ENCODE assay signal across 9 mouse cellular contexts in genomic region chr4:57607247-57607942, GRCm38 (mm10). TPM values are rescaled to one million over a fixed set of nuclear protein-coding genes. Genes with fewer than 3 reads are reported as not detected.
DNase-seq lines count a peak whose midpoint lies in the region; ATAC-seq and TF ChIP-seq lines count a peak whose summit lies in the region.
"Had no signal": no experiment of that assay in that cellular context is flagged by ENCODE, and none has a peak within 500 bp of the region (broad histone marks: within the 10 kb centered on the region; RNA-seq: fewer than 3 reads in every experiment).

No protein-coding gene starts in this region.

- no peak for TF ChIP-seq EP300 in CH12.LX (IDR thresholded peaks at IDR 0.05; ENCODE audit: low read length)

- H3K9ac ChIP-seq in CH12.LX (ENCODE audit: insufficient read depth, low read depth), result no peak overlapping the region
- H3K9ac ChIP-seq in heart, embryonic 13.5 days, result peak overlapping the region; percentile 60
- 0 out of 2 replicates have a peak overlapping the region, but pooled peaks have one; percentile 31 for H3K9ac ChIP-seq in kidney, embryonic 16.5 days (replicated peaks; ENCODE audit: low read length)
- no peak overlapping the region for H3K9ac ChIP-seq in limb, embryonic 15.5 days
- H3K9ac ChIP-seq in neural tube, embryonic 13.5 days, result no peak overlapping the region; the same call in 1 of the 2 replicates

- H3K79me2 ChIP-seq in CH12.LX (replicated peaks; ENCODE audit: control insufficient read depth, extremely low read depth, insufficient read depth, poor library complexity, severe bottlenecking), result no peaks in the 10 kb centered on the region

- ATAC-seq in heart, embryonic 13.5 days (ENCODE audit: extremely low read depth, insufficient number of reproducible peaks, low FRiP score, low TSS enrichment), result no peak
- ATAC-seq in kidney, embryonic 16.5 days (ENCODE audit: low FRiP score, low TSS enrichment), result peak; percentile 43; the same call in 1 of the 2 replicates
- ATAC-seq in limb, embryonic 15.5 days (ENCODE audit: insufficient number of reproducible peaks, low FRiP score, low TSS enrichment, low read depth), result peak; percentile 77; the same call in 1 of the 2 replicates
- peak; percentile 76; the same call in 1 of the 2 replicates for ATAC-seq in neural tube, embryonic 13.5 days (ENCODE audit: low read depth)

- 39% methylated on average over 22 of the region's 22 CpGs for WGBS in forebrain, embryonic 10.5 days
- WGBS in heart, embryonic 13.5 days, result 36% methylated on average over 22 of the region's 22 CpGs
- WGBS in kidney, embryonic 16.5 days, result 31% methylated on average over 22 of the region's 22 CpGs
- 16% methylated on average over 22 of the region's 22 CpGs for WGBS in limb, embryonic 15.5 days
- 44% methylated on average over 22 of the region's 22 CpGs for WGBS in neural tube, embryonic 13.5 days

- H3K4me2 ChIP-seq in CH12.LX (ENCODE audit: insufficient read depth, low read depth, poor library complexity, severe bottlenecking), result no peak overlapping the region
- peak overlapping the region; percentile 54 for H3K4me2 ChIP-seq in heart, embryonic 13.5 days
- peak overlapping the region; percentile 38 for H3K4me2 ChIP-seq in kidney, embryonic 16.5 days (replicated peaks; ENCODE audit: low read depth, low read length)
- H3K4me2 ChIP-seq in limb, embryonic 15.5 days, result peak overlapping the region; percentile 44
- H3K4me2 ChIP-seq in neural tube, embryonic 13.5 days, result peak overlapping the region; percentile 34

- H3K36me3 ChIP-seq in CH12.LX (replicated peaks in 1 of 2; ENCODE audit: control insufficient read depth in 1 of 2, insufficient read depth in 1 of 2, low read length in 1 of 2), result no peaks in the 10 kb centered on the region
- H3K36me3 ChIP-seq in forebrain, embryonic 10.5 days (replicated peaks), result no peaks in the 10 kb centered on the region
- H3K36me3 ChIP-seq in heart, embryonic 13.5 days, result peaks cover 9% of the 10 kb centered on the region; the same call in 1 of the 2 replicates
- H3K36me3 ChIP-seq in kidney, embryonic 16.5 days (ENCODE audit: insufficient read depth, low read length), result no peaks in the 10 kb centered on the region
- H3K36me3 ChIP-seq in limb, embryonic 15.5 days, result no peaks in the 10 kb centered on the region
- H3K36me3 ChIP-seq in neural tube, embryonic 13.5 days, result no peaks in the 10 kb centered on the region

- H3K27me3 ChIP-seq in CH12.LX (replicated peaks), result peaks cover 3% of the 10 kb centered on the region
- no peaks in the 10 kb centered on the region for H3K27me3 ChIP-seq in forebrain, embryonic 10.5 days (ENCODE audit: poor library complexity, severe bottlenecking)
- H3K27me3 ChIP-seq in heart, embryonic 13.5 days (replicated peaks), result no peaks in the 10 kb centered on the region
- 0 out of 2 replicates have a peak, but pooled peaks cover 3% of the 10 kb centered on the region for H3K27me3 ChIP-seq in kidney, embryonic 16.5 days (ENCODE audit: insufficient read depth, low read length)
- no peaks in the 10 kb centered on the region for H3K27me3 ChIP-seq in limb, embryonic 15.5 days
- no peaks in the 10 kb centered on the region for H3K27me3 ChIP-seq in neural tube, embryonic 13.5 days

- H3K9me3 ChIP-seq in CH12.LX (replicated peaks; ENCODE audit: low read length), result no peaks in the 10 kb centered on the region
- H3K9me3 ChIP-seq in forebrain, embryonic 10.5 days, result no peaks in the 10 kb centered on the region
- H3K9me3 ChIP-seq in heart, embryonic 13.5 days, result no peaks in the 10 kb centered on the region
- H3K9me3 ChIP-seq in kidney, embryonic 16.5 days (ENCODE audit: low read length), result no peaks in the 10 kb centered on the region
- H3K9me3 ChIP-seq in limb, embryonic 15.5 days, result no peaks in the 10 kb centered on the region
- H3K9me3 ChIP-seq in neural tube, embryonic 13.5 days, result no peaks in the 10 kb centered on the region

- H3K27ac ChIP-seq in CH12.LX (ENCODE audit: insufficient read depth, low read depth), result no peak overlapping the region
- H3K27ac ChIP-seq in brown adipose tissue, adult 24 weeks (replicated peaks; ENCODE audit: low read depth, low read length), result peak overlapping the region; percentile 82
- 0 out of 2 replicates have a peak overlapping the region, but pooled peaks have one; percentile 8 for H3K27ac ChIP-seq in forebrain, embryonic 10.5 days
- H3K27ac ChIP-seq in heart, embryonic 13.5 days (replicated peaks), result peak overlapping the region; percentile 84
- H3K27ac ChIP-seq in kidney, embryonic 16.5 days (ENCODE audit: low read length), result peak overlapping the region; percentile 13; the same call in 1 of the 2 replicates
- peak overlapping the region; percentile 48 for H3K27ac ChIP-seq in limb, embryonic 15.5 days
- peak overlapping the region; percentile 29 for H3K27ac ChIP-seq in neural tube, embryonic 13.5 days (replicated peaks)

- TF ChIP-seq CTCF in CH12.LX (conservative IDR thresholded peaks at IDR 0.05 in 1 of 2, IDR thresholded peaks at IDR 0.05 in 1 of 2; ENCODE audit: low read depth in 2 of 2, low read length in 2 of 2), result peak; percentile 29 to 80; a peak in 3 of 4 replicates

- peak; percentile 76 for TF ChIP-seq RAD21 in CH12.LX (IDR thresholded peaks at IDR 0.05; ENCODE audit: low read depth, low read length)

- DNase-seq in CH12.LX (ENCODE audit: extremely low read depth), result peak; percentile 61
- peak; percentile 81 for DNase-seq in forebrain, embryonic 10.5 days (ENCODE audit: extremely low spot score, low spot score)
- peak; percentile 54 for DNase-seq in thymus, postnatal 0 days (ENCODE audit: low spot score)

- no peak for TF ChIP-seq POLR2A in CH12.LX (IDR thresholded peaks at IDR 0.05; ENCODE audit: low read depth, low read length)

- H3K4me3 ChIP-seq in CH12.LX (replicated peaks in 1 of 3; ENCODE audit: low read depth in 2 of 3, low read length in 2 of 3, poor library complexity in 1 of 3), result no peak overlapping the region
- peak overlapping the region; percentile 30 for H3K4me3 ChIP-seq in brown adipose tissue, adult 24 weeks (ENCODE audit: insufficient read depth, low read depth, low read length)
- H3K4me3 ChIP-seq in forebrain, embryonic 10.5 days, result no peak overlapping the region
- no peak overlapping the region for H3K4me3 ChIP-seq in heart, embryonic 13.5 days
- H3K4me3 ChIP-seq in kidney, embryonic 16.5 days (ENCODE audit: low read length), result peak overlapping the region; percentile 5; the same call in 1 of the 2 replicates
- peak overlapping the region; percentile 30 for H3K4me3 ChIP-seq in limb, embryonic 15.5 days
- no peak overlapping the region for H3K4me3 ChIP-seq in neural tube, embryonic 13.5 days
- H3K4me3 ChIP-seq: erythroblast, embryonic 14.5 days had no signal

- in situ Hi-C loops in CH12.LX (cut with MboI; ENCODE audit: low pct_ligation_motif_present, low pct_unique_long_range_greater_than_20kb, low sequenced_read_pairs), result loop anchor here (25.0 kb wide), 1 partner anchor 145 kb away; no protein-coding TSS in a partner anchor

- H3K4me1 ChIP-seq in CH12.LX (ENCODE audit: control insufficient read depth in 1 of 2, insufficient read depth in 2 of 2), result no peaks in the 10 kb centered on the region
- no peaks in the 10 kb centered on the region; the same call in 1 of the 2 replicates for H3K4me1 ChIP-seq in brown adipose tissue, adult 24 weeks (ENCODE audit: control insufficient read depth, insufficient read depth, insufficient read length, low read length)
- peaks cover 9% of the 10 kb centered on the region for H3K4me1 ChIP-seq in forebrain, embryonic 10.5 days
- peaks cover 83% of the 10 kb centered on the region for H3K4me1 ChIP-seq in heart, embryonic 13.5 days
- 0 out of 2 replicates have a peak, but pooled peaks cover 7% of the 10 kb centered on the region for H3K4me1 ChIP-seq in kidney, embryonic 16.5 days (ENCODE audit: insufficient read depth, low read length)
- H3K4me1 ChIP-seq in limb, embryonic 15.5 days, result peaks cover 43% of the 10 kb centered on the region
- H3K4me1 ChIP-seq in neural tube, embryonic 13.5 days (replicated peaks), result peaks cover 4% of the 10 kb centered on the region; the same call in 1 of the 2 replicates

- dilution Hi-C loops in CH12.LX (cut with MboI; ENCODE audit: extremely low pct_ligation_motif_present, extremely low pct_unique_long_range_greater_than_20kb, low sequenced_read_pairs), result no loop called here

TF ChIP-seq in CH12.LX, 34 proteins besides CTCF, POLR2A, EP300 and RAD21:
- TF ChIP-seq SIN3A (IDR thresholded peaks at IDR 0.05; ENCODE audit: low read length) (no peak), MEF2A (IDR thresholded peaks at IDR 0.05; ENCODE audit: borderline replicate concordance, low read depth, low read length) (no peak), TBP (conservative IDR thresholded peaks at IDR 0.05; ENCODE audit: low read depth, low read length) (no peak), USF2 (conservative IDR thresholded peaks at IDR 0.05; ENCODE audit: low read depth, low read length) (no peak), ZMIZ1 (IDR thresholded peaks at IDR 0.05; ENCODE audit: low read depth, low read length) (no peak), RCOR1 (conservative IDR thresholded peaks at IDR 0.05; ENCODE audit: low read depth, low read length) (no peak), MYC (IDR thresholded peaks at IDR 0.05; ENCODE audit: low read depth, low read length) (no peak), ETS1 (conservative IDR thresholded peaks at IDR 0.05; ENCODE audit: low read depth, low read length) (no peak), SMC3 (IDR thresholded peaks at IDR 0.05; ENCODE audit: low read depth, low read length) (peak; percentile 71), ZC3H11A (IDR thresholded peaks at IDR 0.05; ENCODE audit: low read depth, low read length) (peak; percentile 7; the same call in 1 of the 2 replicates), IRF4 (IDR thresholded peaks at IDR 0.05; ENCODE audit: low read depth, low read length) (no peak), UBTF (IDR thresholded peaks at IDR 0.05; ENCODE audit: low read depth, low read length) (no peak), GABPA (IDR thresholded peaks at IDR 0.05; ENCODE audit: insufficient replicate concordance, low read depth, low read length) (no peak), E2F4 (IDR thresholded peaks at IDR 0.05; ENCODE audit: insufficient replicate concordance, low read depth, low read length) (no peak)
TF ChIP-seq in CH12.LX: peak in this region for 2.

RNA-seq across cellular contexts. Expression of gene Pakap, which starts 39.4 kb away (rescaled TPM):
- total RNA-seq in CH12.LX (2012; rRNA removed), result not detected in 2 replicates
- 0.08 TPM in 1 of 2 replicates, not detected in the other for total RNA-seq in CH12.LX (2014; rRNA removed)
- polyA plus RNA-seq in CH12.LX (2012; ENCODE audit: insufficient read length, low read depth), result 0.07 and 0.14 TPM in 2 replicates
- 11.4 and 30.1 TPM in 2 replicates for polyA plus RNA-seq in brown adipose tissue, adult 24 weeks (2012; ENCODE audit: insufficient read depth, insufficient read length, missing spikeins)
- 17.5 and 22.6 TPM in 2 replicates for polyA plus RNA-seq in forebrain, embryonic 10.5 days (2016; fragmentation: Nextera tagmentation; extraction: Ambion mirVana)
- polyA plus RNA-seq in heart, embryonic 13.5 days (2015; fragmentation: Nextera tagmentation; extraction: Ambion mirVana), result 49.3 and 52.6 TPM in 2 replicates
- 21.4 and 21.8 TPM in 2 replicates for polyA plus RNA-seq in kidney, embryonic 16.5 days (2015; fragmentation: Nextera tagmentation; extraction: Ambion mirVana)
- 30.5 and 30.8 TPM in 2 replicates for polyA plus RNA-seq in limb, embryonic 15.5 days (2015; fragmentation: Nextera tagmentation; extraction: Ambion mirVana)
- 9.1 and 11.1 TPM in 2 replicates for polyA plus RNA-seq in neural tube, embryonic 13.5 days (2015; fragmentation: Nextera tagmentation; extraction: Ambion mirVana)
- polyA plus RNA-seq in thymus, postnatal 0 days (2015; fragmentation: Nextera tagmentation; extraction: Ambion mirVana), result 10.0 and 13.7 TPM in 2 replicates
- polyA plus RNA-seq: erythroblast, embryonic 14.5 days had no signal

Comparison
In these comparisons a context has a peak if more than half of its experiments do, and no peak if none do; other contexts are left out.
1. H3K4me3 ChIP-seq: peak in brown adipose tissue, adult 24 weeks (single experiment), kidney, embryonic 16.5 days (single experiment) and limb, embryonic 15.5 days (single experiment); none in CH12.LX (0 of 3), forebrain, embryonic 10.5 days (single experiment), heart, embryonic 13.5 days (single experiment) and neural tube, embryonic 13.5 days (single experiment).
2. H3K9ac ChIP-seq: peak in heart, embryonic 13.5 days (single experiment) and kidney, embryonic 16.5 days (single experiment); none in CH12.LX (single experiment), limb, embryonic 15.5 days (single experiment) and neural tube, embryonic 13.5 days (single experiment).
3. Peak in every context shown above with its lines, with median percentiles within 50 percentile points of each other: DNase-seq.